Mouse (Mus musculus): ENCODE data around the gene Crk.

DNA sequence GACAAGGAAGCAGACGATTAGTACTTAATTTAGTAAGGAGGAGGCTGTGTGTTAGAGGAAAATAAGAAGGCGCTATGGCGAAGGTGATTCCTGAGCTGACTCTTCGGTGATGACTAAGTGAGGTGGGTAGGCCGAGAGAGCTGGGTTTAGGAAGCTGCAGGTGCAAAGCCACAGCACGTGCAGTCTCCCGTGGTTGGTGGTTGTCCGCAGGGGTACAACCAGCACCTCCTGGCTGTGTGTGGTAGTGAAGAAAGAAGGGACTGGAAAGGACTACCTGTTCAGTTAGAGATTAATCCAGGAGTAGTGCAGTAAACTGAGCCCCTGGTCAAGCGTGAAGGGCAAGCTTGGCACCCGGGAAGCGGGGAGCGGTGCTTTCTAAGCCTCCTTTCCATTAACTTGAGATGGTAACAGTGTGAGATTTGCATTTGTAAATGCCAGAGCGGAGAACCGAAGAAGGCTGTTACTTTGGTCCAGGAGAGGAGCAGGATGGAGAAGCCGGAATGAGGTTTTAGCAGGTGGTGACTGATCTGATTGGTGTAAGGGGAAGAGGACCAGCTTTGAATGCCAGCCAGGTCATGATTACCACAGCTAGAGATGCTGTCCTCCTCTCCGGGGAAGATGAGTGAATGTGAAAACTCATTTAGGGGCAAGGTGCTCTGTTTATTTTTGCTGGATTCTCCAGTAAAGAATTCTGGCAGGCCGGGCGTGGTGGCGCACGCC lies 26.7 kb upstream of the Crk start:
- peak; percentile 39 for TF ChIP-seq CTCF (IDR thresholded peaks at IDR 0.05)
- TF ChIP-seq EP300 (IDR thresholded peaks at IDR 0.05): no peak
